In genomic region chr10:11344536-11345468, GRCm38 (mm10) we compare ENCODE assay signal across 9 mouse cellular contexts. TPM values are rescaled to one million over a fixed set of nuclear protein-coding genes. Genes with fewer than 3 reads are reported as not detected.
DNase-seq lines count a peak whose midpoint lies in the region; ATAC-seq and TF ChIP-seq lines count a peak whose summit lies in the region.
"Had no signal": no experiment of that assay in that cellular context is flagged by ENCODE, and none has a peak within 500 bp of the region (broad histone marks: within the 10 kb centered on the region; RNA-seq: fewer than 3 reads in every experiment).

No protein-coding gene starts in this region.

- no peak for TF ChIP-seq EP300 in stomach, postnatal 0 days (optimal IDR thresholded peaks at IDR 0.05)

- H3K4me1 ChIP-seq in heart, embryonic 11.5 days (ENCODE audit: control insufficient read depth, insufficient read depth, low read length) = no peaks in the 10 kb centered on the region
- peaks cover 18% of the 10 kb centered on the region for H3K4me1 ChIP-seq in liver, embryonic 15.5 days (replicated peaks)
- no peaks in the 10 kb centered on the region for H3K4me1 ChIP-seq in stomach, postnatal 0 days (replicated peaks; ENCODE audit: control insufficient read depth, insufficient read depth)
- H3K4me1 ChIP-seq in heart, embryonic 10.5 days = no peaks in the 10 kb centered on the region

- no peaks in the 10 kb centered on the region for H3K27me3 ChIP-seq in heart, embryonic 11.5 days (ENCODE audit: control insufficient read depth, insufficient read depth, low read length)
- H3K27me3 ChIP-seq in liver, embryonic 15.5 days = peaks cover 8% of the 10 kb centered on the region; the same call in 1 of the 2 replicates
- H3K27me3 ChIP-seq in stomach, postnatal 0 days (ENCODE audit: control insufficient read depth, insufficient read depth, low read length) = no peaks in the 10 kb centered on the region
- no peaks in the 10 kb centered on the region for H3K27me3 ChIP-seq in heart, embryonic 10.5 days (ENCODE audit: insufficient read depth, poor library complexity, severe bottlenecking)

- no peak overlapping the region for H3K4me3 ChIP-seq in heart, embryonic 11.5 days (ENCODE audit: low read depth, low read length)
- no peak overlapping the region for H3K4me3 ChIP-seq in liver, embryonic 15.5 days (replicated peaks)
- H3K4me3 ChIP-seq in stomach, postnatal 0 days (ENCODE audit: low read depth, low read length) = no peak overlapping the region
- no peak overlapping the region for H3K4me3 ChIP-seq in heart, embryonic 10.5 days

- H3K27ac ChIP-seq in heart, embryonic 11.5 days (ENCODE audit: low read depth, low read length) = no peak overlapping the region
- H3K27ac ChIP-seq in liver, embryonic 15.5 days (replicated peaks) = no peak overlapping the region
- H3K27ac ChIP-seq in stomach, postnatal 0 days (replicated peaks) = no peak overlapping the region
- no peak overlapping the region for H3K27ac ChIP-seq in heart, embryonic 10.5 days

- ATAC-seq in heart, embryonic 11.5 days (replicated peaks; ENCODE audit: insufficient number of reproducible peaks, low FRiP score, low TSS enrichment) = no peak
- no peak for ATAC-seq in liver, embryonic 15.5 days (ENCODE audit: insufficient read depth)
- ATAC-seq in stomach, postnatal 0 days (ENCODE audit: low FRiP score, low TSS enrichment) = no peak

- no peak for DNase-seq in heart, postnatal 4 days
- peak; percentile 5 for DNase-seq in right cerebral cortex, postnatal 4 days
- no peak for DNase-seq in right cerebral cortex, adult 18-20 months
- no peak for DNase-seq in stomach, postnatal 0 days (ENCODE audit: low spot score)
- DNase-seq in heart, embryonic 10.5 days (ENCODE audit: low spot score) = no peak
- no peak for DNase-seq in thymus, adult 18-20 months
- DNase-seq: gastrocnemius, postnatal 10 days had no signal

- H3K9ac ChIP-seq in heart, embryonic 11.5 days (ENCODE audit: low read depth, low read length) = no peak overlapping the region
- no peak overlapping the region for H3K9ac ChIP-seq in liver, embryonic 15.5 days
- no peak overlapping the region for H3K9ac ChIP-seq in stomach, postnatal 0 days (ENCODE audit: low read length)

- peak overlapping the region; percentile 6 for H3K4me2 ChIP-seq in heart, embryonic 11.5 days
- peak overlapping the region; percentile 11; the same call in 1 of the 2 replicates for H3K4me2 ChIP-seq in liver, embryonic 15.5 days
- no peak overlapping the region for H3K4me2 ChIP-seq in stomach, postnatal 0 days (replicated peaks; ENCODE audit: low read depth)

- TF ChIP-seq CTCF in stomach, postnatal 0 days (IDR thresholded peaks at IDR 0.05; ENCODE audit: low read depth) = peak; percentile 48

- no peaks in the 10 kb centered on the region for H3K36me3 ChIP-seq in heart, embryonic 11.5 days (ENCODE audit: control insufficient read depth, insufficient read depth, low read length)
- H3K36me3 ChIP-seq in liver, embryonic 15.5 days (replicated peaks) = no peaks in the 10 kb centered on the region
- H3K36me3 ChIP-seq in stomach, postnatal 0 days (ENCODE audit: control insufficient read depth, insufficient read depth, low read length) = no peaks in the 10 kb centered on the region
- H3K36me3 ChIP-seq in heart, embryonic 10.5 days = no peaks in the 10 kb centered on the region

- 76% methylated on average over 18 of the region's 18 CpGs for WGBS in heart, embryonic 11.5 days (ENCODE audit: insufficient replicate concordance)
- 59% methylated on average over 18 of the region's 18 CpGs for WGBS in liver, embryonic 15.5 days (ENCODE audit: insufficient replicate concordance)
- WGBS in stomach, postnatal 0 days = 72% methylated on average over 18 of the region's 18 CpGs
- 80% methylated on average over 18 of the region's 18 CpGs for WGBS in heart, embryonic 10.5 days

- no peaks in the 10 kb centered on the region for H3K9me3 ChIP-seq in heart, embryonic 11.5 days (replicated peaks; ENCODE audit: control insufficient read depth, low read length)
- no peaks in the 10 kb centered on the region for H3K9me3 ChIP-seq in liver, embryonic 15.5 days (replicated peaks)
- no peaks in the 10 kb centered on the region for H3K9me3 ChIP-seq in stomach, postnatal 0 days (ENCODE audit: control insufficient read depth, low read length)
- no peaks in the 10 kb centered on the region for H3K9me3 ChIP-seq in heart, embryonic 10.5 days

RNA-seq across cellular contexts. Expression of gene Epm2a, which starts 1.6 kb away (rescaled TPM):
- polyA plus RNA-seq in heart, embryonic 11.5 days (2014; fragmentation: Nextera tagmentation; extraction: Ambion mirVana) = 0.43 and 0.65 TPM in 2 replicates
- total RNA-seq in heart, postnatal 4 days (2021) = 10 to 100 TPM; 12.6 to 12.9 TPM
- 0.02 TPM in 1 of 2 replicates, not detected in the other for polyA plus RNA-seq in liver, embryonic 15.5 days (2015; fragmentation: Nextera tagmentation; extraction: Ambion mirVana)
- polyA plus RNA-seq in stomach, postnatal 0 days (2015; fragmentation: Nextera tagmentation; extraction: Ambion mirVana) = 0.54 and 0.58 TPM in 2 replicates
- 0.43 and 0.48 TPM in 2 replicates for polyA plus RNA-seq in heart, embryonic 10.5 days (2016; fragmentation: Nextera tagmentation; extraction: Ambion mirVana)
